Comparison of ENCODE assay signal across 17 mouse cellular contexts in the genomic region with DNA sequence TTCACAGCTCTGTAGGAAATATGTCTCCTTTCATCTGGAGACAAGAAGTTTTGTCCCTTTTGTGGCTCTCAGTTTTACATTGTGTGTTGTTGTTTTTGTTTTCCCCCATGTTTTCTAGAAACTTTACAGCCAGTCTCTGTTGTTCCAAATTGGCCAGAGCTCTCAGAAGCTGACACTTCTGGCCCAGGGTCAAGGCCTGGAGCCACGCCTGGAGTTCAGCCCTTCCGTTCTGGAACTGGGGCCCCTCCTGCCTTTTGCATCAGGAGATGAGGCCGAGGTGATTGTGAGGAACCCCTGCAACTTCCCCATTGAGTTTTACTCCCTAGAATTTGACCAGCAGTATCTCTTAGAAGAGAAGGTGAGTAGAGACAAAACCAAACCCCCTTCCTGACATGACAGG.
DNase-seq lines count a peak whose midpoint lies in the region; ATAC-seq and TF ChIP-seq lines count a peak whose summit lies in the region.
"Had no signal": no experiment of that assay in that cellular context is flagged by ENCODE, and none has a peak within 500 bp of the region (broad histone marks: within the 10 kb centered on the region; RNA-seq: fewer than 3 reads in every experiment).

No protein-coding gene starts in this region.

- peaks cover 3% of the 10 kb centered on the region; the same call in 1 of the 2 replicates for H3K9me3 ChIP-seq in heart, embryonic 11.5 days (replicated peaks; ENCODE audit: control insufficient read depth, low read length)
- no peaks in the 10 kb centered on the region for H3K9me3 ChIP-seq in forebrain, embryonic 14.5 days (replicated peaks; ENCODE audit: control insufficient read depth, low read length)
- H3K9me3 ChIP-seq: embryonic facial prominence, embryonic 12.5 days; kidney, embryonic 15.5 days; midbrain, embryonic 10.5 days had no signal

- no peak overlapping the region for H3K4me2 ChIP-seq in heart, embryonic 11.5 days
- H3K4me2 ChIP-seq in forebrain, embryonic 14.5 days (ENCODE audit: low read length) = no peak overlapping the region
- H3K4me2 ChIP-seq: embryonic facial prominence, embryonic 12.5 days; kidney, embryonic 15.5 days; lung, embryonic 15.5 days had no signal

- H3K4me3 ChIP-seq in heart, adult 2 months = no peak overlapping the region
- H3K4me3 ChIP-seq in heart, embryonic 11.5 days (ENCODE audit: low read depth, low read length) = no peak overlapping the region
- no peak overlapping the region for H3K4me3 ChIP-seq in forebrain, embryonic 14.5 days (ENCODE audit: low read depth, low read length)
- H3K4me3 ChIP-seq: embryonic facial prominence, embryonic 12.5 days; forebrain, embryonic 10.5 days; kidney, embryonic 15.5 days; layer of hippocampus, adult 2 months; lung, embryonic 15.5 days; midbrain, embryonic 10.5 days; myocyte had no signal

- DNase-seq in adrenal gland, postnatal 10 days = peak; percentile 44
- no peak for DNase-seq in adrenal gland, adult 8-10 months
- DNase-seq in heart, adult 2 months = peak; percentile 58 to 67
- peak; percentile 51 for DNase-seq in gastrocnemius, adult 18-20 months (ENCODE audit: low spot score)
- peak; percentile 18 for DNase-seq in heart, postnatal 25 days (ENCODE audit: low spot score)
- DNase-seq in right cerebral cortex, postnatal 10 days (ENCODE audit: low spot score in 2 of 2) = no peak
- no peak for DNase-seq in forebrain, embryonic 14.5 days (ENCODE audit: low spot score)
- DNase-seq: right cerebral cortex, postnatal 25 days; thymus, adult 2 months had no signal

- 29% methylated on average over 3 of the region's 3 CpGs for WGBS in heart, adult 2 months
- 50% methylated on average over 3 of the region's 3 CpGs for WGBS in heart, embryonic 11.5 days (ENCODE audit: insufficient replicate concordance)
- 70% methylated on average over 3 of the region's 3 CpGs for WGBS in forebrain, embryonic 14.5 days

- TF ChIP-seq EP300 in heart, adult 2 months (IDR thresholded peaks at IDR 0.05; ENCODE audit: insufficient read depth, low read depth, low read length) = no peak

- no peak overlapping the region for H3K9ac ChIP-seq in heart, adult 2 months (ENCODE audit: low read depth, low read length)
- no peak overlapping the region for H3K9ac ChIP-seq in heart, embryonic 11.5 days (ENCODE audit: low read depth, low read length)
- no peak overlapping the region for H3K9ac ChIP-seq in forebrain, embryonic 14.5 days (ENCODE audit: low read length)
- H3K9ac ChIP-seq: embryonic facial prominence, embryonic 12.5 days; kidney, embryonic 15.5 days; lung, embryonic 15.5 days had no signal

- H3K27me3 ChIP-seq in heart, adult 2 months (ENCODE audit: control insufficient read depth, insufficient read depth, low read length) = no peaks in the 10 kb centered on the region
- no peaks in the 10 kb centered on the region; the same call in 1 of the 2 replicates for H3K27me3 ChIP-seq in heart, embryonic 11.5 days (ENCODE audit: control insufficient read depth, insufficient read depth, low read length)
- no peaks in the 10 kb centered on the region for H3K27me3 ChIP-seq in forebrain, embryonic 14.5 days (replicated peaks; ENCODE audit: control insufficient read depth, insufficient read depth, low read length)
- H3K27me3 ChIP-seq: embryonic facial prominence, embryonic 12.5 days; kidney, embryonic 15.5 days; lung, embryonic 15.5 days had no signal

- H3K4me1 ChIP-seq in heart, adult 2 months (ENCODE audit: control insufficient read depth, insufficient read depth, low read length) = no peaks in the 10 kb centered on the region
- no peaks in the 10 kb centered on the region for H3K4me1 ChIP-seq in heart, embryonic 11.5 days (ENCODE audit: control insufficient read depth, insufficient read depth, low read length)
- no peaks in the 10 kb centered on the region for H3K4me1 ChIP-seq in forebrain, embryonic 14.5 days (ENCODE audit: control insufficient read depth, insufficient read depth, low read length)
- H3K4me1 ChIP-seq: embryonic facial prominence, embryonic 12.5 days; forebrain, embryonic 10.5 days; kidney, embryonic 15.5 days; lung, embryonic 15.5 days; midbrain, embryonic 10.5 days had no signal

- no peak for TF ChIP-seq POLR2A in heart, adult 2 months (IDR thresholded peaks at IDR 0.05; ENCODE audit: insufficient read depth, low read depth, low read length)

- peak overlapping the region; percentile 40; the same call in 1 of the 2 replicates for H3K27ac ChIP-seq in heart, adult 2 months
- no peak overlapping the region for H3K27ac ChIP-seq in heart, embryonic 11.5 days (ENCODE audit: low read depth, low read length)
- H3K27ac ChIP-seq in forebrain, embryonic 14.5 days (ENCODE audit: low read depth, low read length) = no peak overlapping the region
- H3K27ac ChIP-seq: embryonic facial prominence, embryonic 12.5 days; forebrain, embryonic 10.5 days; kidney, embryonic 15.5 days; layer of hippocampus, adult 2 months; lung, embryonic 15.5 days; midbrain, embryonic 10.5 days had no signal

- intact Hi-C loops in heart, adult 2 months (cut with DNase I) = no loop called here
- intact Hi-C loops in heart, postnatal 25 days (cut with DNase I) = no loop called here

- TF ChIP-seq CTCF in heart, adult 2 months (IDR thresholded peaks at IDR 0.05) = no peak

- no peak for ATAC-seq in heart, embryonic 11.5 days (replicated peaks; ENCODE audit: insufficient number of reproducible peaks, low FRiP score, low TSS enrichment)
- no peak for ATAC-seq in forebrain, embryonic 14.5 days

- no peaks in the 10 kb centered on the region for H3K36me3 ChIP-seq in heart, adult 2 months (ENCODE audit: control insufficient read depth, insufficient read depth, low read length)
- H3K36me3 ChIP-seq in heart, embryonic 11.5 days (ENCODE audit: control insufficient read depth, insufficient read depth, low read length) = no peaks in the 10 kb centered on the region
- H3K36me3 ChIP-seq in forebrain, embryonic 14.5 days (ENCODE audit: control insufficient read depth, insufficient read depth, low read length) = no peaks in the 10 kb centered on the region
- H3K36me3 ChIP-seq: embryonic facial prominence, embryonic 12.5 days; forebrain, embryonic 10.5 days; kidney, embryonic 15.5 days; lung, embryonic 15.5 days; midbrain, embryonic 10.5 days had no signal

- no peaks in the 10 kb centered on the region for H3K79me2 ChIP-seq in heart, adult 2 months (replicated peaks; ENCODE audit: control insufficient read depth, insufficient read depth, low read length)

Comparison
In these comparisons a context has a peak if more than half of its experiments do, and no peak if none do; other contexts are left out.
1. DNase-seq: peak in adrenal gland, postnatal 10 days (single experiment), heart, adult 2 months (2 of 2), gastrocnemius, adult 18-20 months (single experiment) and heart, postnatal 25 days (single experiment); none in adrenal gland, adult 8-10 months (single experiment), right cerebral cortex, postnatal 10 days (0 of 2) and forebrain, embryonic 14.5 days (single experiment).